Mouse (Mus musculus) T-helper 17 cell (primary cell): ENCODE measurements around the gene Dzip3.

ENCODE experiments used
- in situ Hi-C, 2 experiments: fragments of 300-600 bp; cut with MboI, MseI; formaldehyde crosslinking; loops; 1 replicate in 1 of 2; 2 replicates in 1 of 2; pipeline ENCODE4 v1.15.1; 2025; ENCODE audit warnings: high pct_unique_total_duplicates in 2 of 2

Dzip3 gene

GRCm38 (mm10) chr16:48993559-48994342 is at the start of gene Dzip3, which contains the start of gene Cip2a:
TSS of gene Dzip3 (minus strand) at chr16:48994165.
TSS of gene Cip2a (plus strand) at chr16:48994185.
- in situ Hi-C loops: loop anchor here in 1 of 2 experiments (10.0 kb wide), 1 partner anchor 1751 kb away; no protein-coding TSS in a partner anchor

- in situ Hi-C loops: no loop called here
These were observed 46.7 kb upstream of the Dzip3 start for GRCm38 (mm10) chr16:49040554-49041221.

- in situ Hi-C loops: no loop called here
These were observed 43.8 kb upstream of the Dzip3 start for GRCm38 (mm10) chr16:49037771-49038170.

GRCm38 (mm10) chr16:49035852-49036251 is 41.9 kb upstream of the Dzip3 start:
- in situ Hi-C loops: no loop called here

- in situ Hi-C loops: no loop called here
These were observed 22.8 kb upstream of the Dzip3 start for GRCm38 (mm10) chr16:49016620-49017332.

- in situ Hi-C loops: no loop called here
These were observed 10.2 kb upstream of the Dzip3 start for GRCm38 (mm10) chr16:49004151-49004550.

GRCm38 (mm10) chr16:48994343-48994693 is 353 bp upstream of the Dzip3 start:
- in situ Hi-C loops: loop anchor here in 1 of 2 experiments (10.0 kb wide), 1 partner anchor 1750 kb away; no protein-coding TSS in a partner anchor

GRCm38 (mm10) chr16:48993231-48993558 is 770 bp downstream of the Dzip3 start:
- in situ Hi-C loops: loop anchor here in 1 of 2 experiments (10.0 kb wide), 1 partner anchor 1752 kb away; no protein-coding TSS in a partner anchor

GRCm38 (mm10) chr16:48992437-48993230 is 1.3 kb downstream of the Dzip3 start:
- in situ Hi-C loops: loop anchor here in 1 of 2 experiments (10.0 kb wide), 1 partner anchor 1752 kb away; no protein-coding TSS in a partner anchor

GRCm38 (mm10) chr16:48989700-48990099 is 4.3 kb downstream of the Dzip3 start:
- in situ Hi-C loops: loop anchor here in 1 of 2 experiments (10.0 kb wide), 1 partner anchor 1755 kb away; no protein-coding TSS in a partner anchor

- in situ Hi-C loops: no loop called here
These were observed 8.8 kb downstream of the Dzip3 start for GRCm38 (mm10) chr16:48985034-48985627.

- in situ Hi-C loops: no loop called here
These were observed 14.0 kb downstream of the Dzip3 start for GRCm38 (mm10) chr16:48979965-48980364.

GRCm38 (mm10) chr16:48973548-48973947 is 20.4 kb downstream of the Dzip3 start:
- in situ Hi-C loops: no loop called here

- in situ Hi-C loops: no loop called here
These were observed 21.0 kb downstream of the Dzip3 start for GRCm38 (mm10) chr16:48972996-48973395.

GRCm38 (mm10) chr16:48941805-48942204 is 52.2 kb downstream of the Dzip3 start:
- in situ Hi-C loops: no loop called here

GRCm38 (mm10) chr16:48923724-48924123 is 70.2 kb downstream of the Dzip3 start:
- in situ Hi-C loops: no loop called here

- in situ Hi-C loops: no loop called here
These were observed 80.8 kb downstream of the Dzip3 start for GRCm38 (mm10) chr16:48913206-48913605.

GRCm38 (mm10) chr16:48911184-48911583 is 82.8 kb downstream of the Dzip3 start:
- in situ Hi-C loops: no loop called here

- in situ Hi-C loops: no loop called here
These were observed 94.1 kb downstream of the Dzip3 start for GRCm38 (mm10) chr16:48899868-48900267.

- in situ Hi-C loops: no loop called here
These were observed 103.2 kb downstream of the Dzip3 start for GRCm38 (mm10) chr16:48890733-48891132.
